Mouse (Mus musculus) spleen, adult 2 months (tissue): ENCODE results near the gene Gm49361. TPM values are rescaled to one million over a fixed set of nuclear protein-coding genes. Genes with fewer than 3 reads are reported as not detected.
A peak's percentile ranks its signal among the peaks of the same experiment; 100 is the strongest.

ENCODE experiments used
- DNase-seq, 2 experiments: peaks; one replicate each; pipeline versions ENCODE4 v3.0.0 to v3.0.0-alpha.2; 2012 to 2021; ENCODE audit warnings: low spot score in 2 of 2, low read depth in 1 of 2
- H3K27ac ChIP-seq: fragments of 200-500 bp; 2 replicates; pipeline ENCODE4 v1.5.1; 2012; ENCODE audit warnings: low read length, inconsistent platforms; ENCODE audit not compliant: insufficient read depth
- H3K27me3 ChIP-seq: fragments of 200-500 bp; 2 replicates; pipeline ENCODE4 v1.6.1; 2012; ENCODE audit warnings: mild to moderate bottlenecking, moderate library complexity, low read length, inconsistent platforms; ENCODE audit not compliant: control insufficient read depth, insufficient read depth
- H3K36me3 ChIP-seq: fragments of 200-500 bp; 2 replicates; pipeline ENCODE4 v1.6.1; 2012; ENCODE audit warnings: mild to moderate bottlenecking, low read length, inconsistent platforms; ENCODE audit not compliant: control insufficient read depth, insufficient read depth
- H3K4me1 ChIP-seq: fragments of 200-500 bp; 2 replicates; pipeline ENCODE4 v1.6.1; 2011; ENCODE audit warnings: inconsistent platforms; ENCODE audit not compliant: control insufficient read depth, insufficient read depth, insufficient read length
- H3K4me3 ChIP-seq: fragments of 200-500 bp; 2 replicates; pipeline ENCODE4 v1.5.1; 2011; ENCODE audit warnings: mild to moderate bottlenecking, inconsistent platforms; ENCODE audit not compliant: insufficient read depth, insufficient read length; ENCODE audit errors: extremely low read depth
- CTCF ChIP-seq: fragments of 200-500 bp; IDR thresholded peaks from 2 replicates; pipeline ENCODE4 v1.5.1; 2011; ENCODE audit warnings: mild to moderate bottlenecking, inconsistent platforms; ENCODE audit not compliant: insufficient read depth, insufficient read length, insufficient replicate concordance; ENCODE audit errors: extremely low read depth
- POLR2A ChIP-seq: fragments of 200-500 bp; IDR thresholded peaks from 2 replicates; pipeline ENCODE4 v1.6.1; 2011; ENCODE audit warnings: low read depth, low read length, inconsistent platforms
- WGBS: fragments of 180-500 bp; shearing (Covaris S2); methylation state at CpG from one replicate; pipeline ENCODE4 v1.1.7; 2018; 5-methylcytosine and 5-hydroxymethylcytosine counted together
- polyA plus RNA-seq: library from polyadenylated mRNA; depleted of rRNA; stranded (reverse); fragments of >200 nt; gene quantifications from 2 replicates; pipeline ENCODE4 v1.2.3, GENCODE M21; 2012

Gene Gm49361
- polyA plus RNA-seq, 1 experiment = not detected

DNA sequence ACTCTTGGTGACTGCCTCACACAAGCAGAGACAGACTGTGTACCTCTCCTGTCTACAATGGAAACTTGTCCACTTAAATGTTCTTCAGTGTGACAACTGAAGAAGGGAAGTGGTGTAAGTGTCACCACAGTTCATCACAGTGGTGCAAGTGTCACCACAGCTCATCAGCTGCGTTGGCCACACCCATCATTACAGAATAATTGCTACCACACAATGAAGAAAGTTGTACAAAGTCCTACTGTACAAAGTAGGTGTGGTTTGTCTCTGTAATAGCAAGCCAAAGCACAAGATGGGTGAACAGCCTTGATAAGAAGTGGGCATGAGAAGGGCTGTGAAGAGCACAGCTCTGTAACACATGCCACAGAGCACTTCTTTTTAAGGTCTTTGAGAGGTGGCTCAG, 33.0 kb downstream of the Gm49361 start:
- 50% methylated on average over 1 of the region's 1 CpGs for WGBS
- TF ChIP-seq CTCF (no peak), POLR2A (no peak)
- Histone ChIP-seq H3K27ac (peak overlapping the region; percentile 15; the same call in 1 of the 2 replicates), H3K4me1 (peaks cover 13% of the 10 kb centered on the region; the same call in 1 of the 2 replicates), H3K27me3 (no peaks in the 10 kb centered on the region), H3K4me3 (no peak overlapping the region), H3K36me3 (peaks cover 2% of the 10 kb centered on the region; the same call in 1 of the 2 replicates)
- DNase-seq = peak in 1 of 2 experiments; percentile 34

DNA sequence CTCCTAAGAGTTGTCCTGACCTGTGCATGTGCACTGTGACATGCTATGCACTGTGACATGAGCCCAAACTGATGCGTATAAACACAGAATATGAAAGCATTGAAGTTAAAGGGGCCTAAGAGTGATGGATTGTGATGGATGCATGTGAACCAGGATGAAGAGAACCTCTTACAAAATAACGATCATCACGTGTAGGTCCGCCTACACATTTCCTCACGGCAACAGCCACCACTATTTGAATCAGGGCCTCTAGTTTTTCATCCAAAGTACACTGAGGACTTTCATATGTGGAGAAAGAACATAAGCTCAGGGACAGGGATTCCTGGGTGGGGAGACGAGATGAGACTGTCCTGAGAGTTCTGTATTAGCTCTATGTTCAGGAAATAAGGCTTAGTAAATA, 34.8 kb downstream of the Gm49361 start:
- DNase-seq = no peak
- H3K4me3 ChIP-seq = no peak overlapping the region
- no peaks in the 10 kb centered on the region; the same call in 1 of the 2 replicates for H3K36me3 ChIP-seq
- no peak overlapping the region for H3K27ac ChIP-seq
- 76% methylated on average over 6 of the region's 6 CpGs for WGBS
- TF ChIP-seq POLR2A (no peak), CTCF (no peak)
- H3K27me3 ChIP-seq = no peaks in the 10 kb centered on the region
- peaks cover 13% of the 10 kb centered on the region; the same call in 1 of the 2 replicates for H3K4me1 ChIP-seq

DNA sequence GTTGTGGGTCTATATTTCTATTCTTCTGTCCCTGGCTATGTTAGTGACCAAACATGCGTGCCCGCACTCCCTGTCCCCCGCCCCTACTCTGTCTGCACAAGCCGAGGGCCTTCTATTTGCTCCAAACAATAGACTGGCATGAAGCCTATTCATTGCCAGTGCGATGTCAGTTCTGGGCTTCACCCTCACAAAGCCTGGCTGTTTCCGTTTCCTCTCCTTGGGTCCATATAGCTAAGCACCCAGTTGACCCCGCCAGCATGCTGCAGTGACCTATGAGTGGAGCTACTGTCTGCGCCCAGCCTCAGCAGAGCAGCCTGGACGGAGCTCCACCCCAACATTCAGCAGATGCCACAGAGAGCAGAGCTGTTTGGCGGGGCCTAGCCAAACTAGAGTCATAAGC, 36.7 kb downstream of the Gm49361 start:
- no peak for DNase-seq
- WGBS = 86% methylated on average over 10 of the region's 10 CpGs

DNA sequence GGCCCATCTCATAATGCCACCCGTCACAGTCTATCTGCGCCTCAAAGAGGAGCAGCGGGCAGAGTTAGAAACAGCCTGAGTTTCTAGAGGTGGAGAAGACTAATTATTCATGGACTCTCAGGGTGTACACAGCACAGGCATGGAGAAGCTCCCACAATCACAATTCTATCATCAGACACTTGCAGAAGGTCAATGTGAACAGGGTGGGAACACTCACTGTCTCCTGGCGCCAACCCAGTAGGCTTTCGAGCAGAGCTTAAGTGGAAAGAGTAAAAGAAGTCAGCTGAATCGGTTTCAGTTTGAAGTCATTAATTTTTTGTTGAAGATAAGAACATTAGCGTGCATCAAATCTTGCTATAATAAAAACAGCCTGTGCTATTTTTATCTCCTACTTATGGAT, 37.3 kb downstream of the Gm49361 start:
- no peak for DNase-seq
- Histone ChIP-seq H3K4me3 (no peak overlapping the region), H3K36me3 (0 out of 2 replicates have a peak, but pooled peaks cover 1% of the 10 kb centered on the region), H3K27ac (no peak overlapping the region), H3K4me1 (peaks cover 13% of the 10 kb centered on the region; the same call in 1 of the 2 replicates), H3K27me3 (no peaks in the 10 kb centered on the region)
- 83% methylated on average over 7 of the region's 7 CpGs for WGBS
- TF ChIP-seq CTCF (no peak), POLR2A (no peak)

More for the DNA sequence above, 36.7 kb downstream of the Gm49361 start:
- Histone ChIP-seq H3K27me3 (no peaks in the 10 kb centered on the region), H3K27ac (no peak overlapping the region), H3K36me3 (no peaks in the 10 kb centered on the region), H3K4me3 (no peak overlapping the region), H3K4me1 (peaks cover 13% of the 10 kb centered on the region; the same call in 1 of the 2 replicates)
- TF ChIP-seq POLR2A (no peak), CTCF (no peak)

DNA sequence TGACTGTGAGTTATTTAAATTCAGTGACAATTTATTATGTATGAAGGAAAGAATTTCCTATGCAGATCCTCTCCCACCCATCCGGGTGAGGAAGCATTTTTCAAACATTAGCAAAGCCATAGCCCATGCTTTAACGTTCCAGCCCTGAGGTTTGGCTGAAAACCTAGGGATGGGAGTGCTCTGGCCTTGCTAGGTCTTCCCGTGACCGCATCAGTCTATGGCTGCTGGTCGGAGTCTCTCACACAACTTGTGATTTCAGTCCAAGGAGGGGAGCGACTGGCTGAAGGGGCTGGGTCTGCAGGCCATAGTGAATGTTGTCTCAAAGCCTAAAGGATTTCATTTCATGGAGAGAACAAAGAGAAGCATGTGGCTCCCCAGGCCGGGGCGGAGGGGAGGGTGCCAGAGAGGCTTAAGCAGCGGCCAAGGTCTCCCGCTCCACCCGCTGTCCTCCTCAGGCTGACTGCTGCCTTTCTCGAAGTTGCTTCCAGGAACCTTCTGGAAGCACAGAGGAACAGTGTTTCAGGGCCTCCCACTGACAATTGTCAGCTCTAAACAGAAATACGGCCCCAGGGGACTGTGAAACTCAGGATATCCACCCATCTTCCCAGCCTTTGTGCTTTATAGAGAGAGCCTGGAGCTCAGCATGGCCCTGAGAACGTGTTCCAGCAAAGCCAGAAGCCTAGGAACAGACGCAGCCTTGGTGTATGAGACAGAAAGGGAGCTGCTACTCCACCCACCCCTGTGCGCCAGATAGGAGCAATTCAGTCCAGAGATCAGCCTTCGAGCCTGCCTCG, 38.6 kb downstream of the Gm49361 start:
- TF ChIP-seq CTCF = no peak
- TF ChIP-seq POLR2A = no peak
- Histone ChIP-seq H3K36me3 (peaks cover 3% of the 10 kb centered on the region), H3K27ac (no peak overlapping the region)

DNA sequence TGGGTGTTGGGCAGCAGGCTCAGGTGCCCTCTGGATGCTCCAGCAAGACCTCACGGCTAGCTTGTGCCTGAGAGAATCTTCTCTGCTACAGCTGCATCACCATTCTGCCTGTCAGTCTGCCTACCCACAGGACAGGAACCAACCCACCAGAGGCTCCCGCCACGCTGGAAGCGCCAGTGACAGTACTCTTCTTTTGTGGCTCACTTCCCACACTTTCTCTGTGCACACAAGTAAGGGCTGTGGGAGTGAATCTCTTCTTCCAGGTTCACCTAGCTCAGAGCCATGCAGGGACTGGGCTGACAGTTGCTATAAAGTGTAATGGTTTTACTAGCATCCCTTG, 39.2 kb downstream of the Gm49361 start:
- peaks cover 5% of the 10 kb centered on the region for H3K36me3 ChIP-seq
- TF ChIP-seq CTCF (no peak), POLR2A (no peak)
- 84% methylated on average over 4 of the region's 4 CpGs for WGBS

More for the DNA sequence above, 38.6 kb downstream of the Gm49361 start:
- Histone ChIP-seq H3K4me3 (no peak overlapping the region), H3K27me3 (no peaks in the 10 kb centered on the region), H3K4me1 (peaks cover 9% of the 10 kb centered on the region; the same call in 1 of the 2 replicates)
- DNase-seq = no peak
- 84% methylated on average over 18 of the region's 18 CpGs for WGBS

DNA sequence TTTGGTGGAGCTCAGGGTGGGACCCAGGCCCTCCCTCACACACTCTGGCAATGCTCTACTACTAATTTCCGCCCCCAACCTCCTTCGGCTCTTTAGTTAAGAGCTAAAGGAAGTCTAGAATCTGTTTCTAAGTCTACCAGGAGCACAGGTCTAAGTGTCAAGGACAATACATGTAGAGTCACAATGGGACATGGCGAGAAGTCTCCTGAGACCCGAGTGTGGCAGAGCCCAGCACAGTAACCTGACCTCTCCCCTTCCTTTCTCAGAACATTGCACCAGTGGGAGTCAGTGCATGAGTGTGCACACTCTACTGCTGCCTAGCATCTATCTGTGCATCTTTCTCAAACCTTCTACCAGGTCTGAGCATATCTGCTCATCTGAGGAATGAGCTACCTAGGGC, 40.1 kb downstream of the Gm49361 start:
- peaks cover 7% of the 10 kb centered on the region for H3K36me3 ChIP-seq
- no peaks in the 10 kb centered on the region for H3K27me3 ChIP-seq
- H3K4me1 ChIP-seq = no peaks in the 10 kb centered on the region
- H3K27ac ChIP-seq = no peak overlapping the region
- no peak for TF ChIP-seq CTCF
- no peak for TF ChIP-seq POLR2A
- 87% methylated on average over 4 of the region's 4 CpGs for WGBS
- H3K4me3 ChIP-seq = no peak overlapping the region
- DNase-seq = no peak

More for the DNA sequence above, 39.2 kb downstream of the Gm49361 start:
- Histone ChIP-seq H3K27me3 (no peaks in the 10 kb centered on the region), H3K4me1 (peaks cover 6% of the 10 kb centered on the region; the same call in 1 of the 2 replicates), H3K4me3 (no peak overlapping the region), H3K27ac (no peak overlapping the region)
- no peak for DNase-seq
